Mouse (Mus musculus) brain, embryonic 14.5 days (tissue): ENCODE results near the gene Ephb1. TPM values are rescaled to one million over a fixed set of nuclear protein-coding genes. Genes with fewer than 3 reads are reported as not detected.

ENCODE experiments used
- DNase-seq: peaks from one replicate; pipeline ENCODE4 v3.0.0-alpha.2; 2011; ENCODE audit warnings: low read depth
- CTCF ChIP-seq: fragments of 200-500 bp; IDR thresholded peaks from 2 replicates; pipeline ENCODE4 v1.5.1; 2012; ENCODE audit warnings: inconsistent platforms, mild to moderate bottlenecking, moderate library complexity, borderline replicate concordance; ENCODE audit not compliant: insufficient read depth, insufficient read length; ENCODE audit errors: extremely low read depth
- POLR2A ChIP-seq: fragments of 200-500 bp; IDR thresholded peaks from 2 replicates; pipeline ENCODE4 v1.6.1; 2012; ENCODE audit warnings: mild to moderate bottlenecking, inconsistent platforms, borderline replicate concordance; ENCODE audit not compliant: poor library complexity, insufficient read depth, insufficient read length, severe bottlenecking; ENCODE audit errors: extremely low read depth
- polyA plus RNA-seq: library from polyadenylated mRNA; depleted of rRNA; stranded (reverse); fragments of >200 nt; gene quantifications from 2 replicates; pipeline ENCODE4 v1.2.3, GENCODE M21; 2012

Ephb1 gene
- polyA plus RNA-seq, 1 experiment: 85.2 TPM

DNA sequence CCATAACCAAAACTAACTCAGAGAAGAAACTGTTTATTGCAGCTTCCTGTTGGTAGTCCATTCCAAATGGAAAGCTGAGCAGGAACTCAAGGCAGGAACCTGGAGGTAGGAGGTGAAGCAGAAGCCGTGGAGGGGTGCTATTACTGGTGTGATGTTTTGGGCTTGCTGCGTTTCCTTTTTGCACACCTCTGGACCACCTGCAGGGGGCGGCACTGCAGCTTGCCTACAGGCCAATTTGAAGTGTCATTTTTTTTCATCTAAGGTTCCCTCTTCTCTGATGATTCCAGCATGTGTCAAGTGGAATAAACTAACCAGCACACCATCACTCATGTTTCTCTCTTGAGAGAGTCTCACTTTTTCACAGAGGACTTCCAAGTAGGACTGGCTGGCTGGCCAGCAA lies 235.1 kb downstream of the Ephb1 start:
- TF ChIP-seq CTCF (no peak), POLR2A (no peak)
- no peak for DNase-seq

DNA sequence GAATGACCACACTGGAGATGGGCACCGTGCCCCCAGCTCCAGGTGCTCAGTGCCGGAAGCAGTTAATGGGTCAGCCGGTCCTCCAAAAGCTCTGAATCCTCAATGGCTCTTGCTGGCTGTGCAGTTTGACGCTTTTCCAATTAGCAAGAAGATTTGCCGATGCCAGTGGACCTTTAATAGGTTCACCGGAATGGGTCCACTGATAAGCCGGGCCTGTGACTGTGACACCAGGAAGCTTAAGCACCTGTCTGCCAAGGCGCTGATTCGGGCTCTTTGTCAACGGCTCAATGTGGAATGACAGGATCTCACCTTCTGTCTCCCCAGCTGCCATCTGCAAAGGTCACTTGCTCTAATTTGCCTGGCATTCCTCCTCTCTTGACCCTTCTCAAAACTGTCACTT lies 239.2 kb downstream of the Ephb1 start:
- no peak for DNase-seq
- no peak for TF ChIP-seq CTCF
- TF ChIP-seq POLR2A: no peak

GRCm38 (mm10) chr9:102111471-102111870 lies 243.0 kb downstream of the Ephb1 start:
- no peak for DNase-seq
- no peak for TF ChIP-seq CTCF
- no peak for TF ChIP-seq POLR2A

DNA sequence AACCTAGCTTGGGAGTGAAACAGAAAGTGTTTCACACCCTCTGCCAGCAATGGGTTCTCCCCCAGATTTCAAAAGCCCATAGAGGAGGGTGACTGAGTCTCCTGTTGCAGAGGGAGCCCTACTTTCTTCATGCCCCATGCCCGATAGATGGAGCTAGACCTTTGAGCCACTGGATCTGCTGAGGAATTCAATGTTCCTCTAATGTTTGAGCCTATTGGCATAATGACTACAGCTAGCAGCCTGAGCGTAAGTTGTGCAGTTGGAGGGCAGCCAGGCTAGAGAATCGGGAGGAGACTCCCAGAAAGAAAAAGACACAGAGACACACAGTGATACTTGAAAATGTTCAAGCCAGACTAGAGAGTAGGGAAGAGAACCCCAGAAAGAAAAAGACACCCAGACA lies 246.5 kb downstream of the Ephb1 start:
- no peak for TF ChIP-seq POLR2A
- no peak for TF ChIP-seq CTCF
- peak; percentile 71 for DNase-seq

GRCm38 (mm10) chr9:102107213-102107612 lies 247.3 kb downstream of the Ephb1 start:
- no peak for DNase-seq
- TF ChIP-seq CTCF: no peak
- TF ChIP-seq POLR2A: no peak

- DNase-seq: no peak
- TF ChIP-seq CTCF (no peak), POLR2A (no peak)
Observed at GRCm38 (mm10) chr9:102096825-102097224, 257.7 kb downstream of the Ephb1 start.

DNA sequence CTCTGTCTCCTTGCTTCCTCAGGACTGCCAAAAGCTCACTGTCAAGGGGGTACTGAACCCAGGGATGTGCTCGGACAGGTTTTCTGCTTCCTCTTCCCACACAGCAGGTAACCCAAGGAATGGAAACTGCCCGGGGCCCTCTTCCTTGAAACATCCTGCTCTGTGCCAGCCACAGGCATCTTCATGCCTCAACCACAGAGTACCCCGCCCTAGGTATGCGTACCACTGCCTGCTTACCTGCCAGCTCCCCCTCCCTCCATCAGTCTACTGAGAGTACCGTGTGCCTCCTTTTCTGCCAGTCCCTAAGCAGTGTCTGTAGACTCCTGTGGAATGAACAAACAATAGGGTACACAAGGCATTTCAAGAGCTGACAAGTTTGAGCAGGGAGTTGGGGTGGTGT lies 265.9 kb downstream of the Ephb1 start:
- DNase-seq: no peak
- no peak for TF ChIP-seq POLR2A
- no peak for TF ChIP-seq CTCF

DNA sequence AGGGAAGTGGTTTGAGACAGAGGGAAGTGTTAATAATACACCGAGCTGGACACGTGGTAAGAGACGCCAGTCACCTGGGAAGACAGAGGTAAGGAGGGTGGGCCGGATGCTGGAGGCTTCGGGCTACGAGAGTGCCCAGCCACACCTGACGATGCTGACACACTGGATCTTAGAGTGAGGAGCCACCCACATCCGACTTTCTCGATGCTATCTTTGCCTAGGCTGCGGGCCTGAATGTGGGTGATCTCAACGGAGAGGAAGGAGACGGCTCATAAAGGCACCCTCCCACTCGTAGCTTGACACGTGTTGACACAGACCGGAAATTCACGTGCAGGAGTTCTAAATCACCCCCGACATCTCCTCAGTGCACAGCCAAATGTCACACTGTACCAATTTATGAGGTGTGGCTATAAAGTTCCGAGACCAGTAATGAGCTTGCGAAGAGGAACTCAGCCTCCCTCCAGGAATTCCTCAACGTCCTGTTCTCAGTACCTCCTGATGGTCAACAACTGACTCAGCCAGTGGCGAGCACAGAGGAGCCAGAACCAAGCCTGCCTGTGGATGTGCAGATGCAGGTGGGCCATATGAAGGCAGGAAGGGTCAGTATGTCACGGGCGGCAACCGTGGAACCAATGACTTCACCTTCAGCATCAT lies 268.3 kb downstream of the Ephb1 start:
- no peak for DNase-seq
- TF ChIP-seq POLR2A (no peak), CTCF (no peak)

DNA sequence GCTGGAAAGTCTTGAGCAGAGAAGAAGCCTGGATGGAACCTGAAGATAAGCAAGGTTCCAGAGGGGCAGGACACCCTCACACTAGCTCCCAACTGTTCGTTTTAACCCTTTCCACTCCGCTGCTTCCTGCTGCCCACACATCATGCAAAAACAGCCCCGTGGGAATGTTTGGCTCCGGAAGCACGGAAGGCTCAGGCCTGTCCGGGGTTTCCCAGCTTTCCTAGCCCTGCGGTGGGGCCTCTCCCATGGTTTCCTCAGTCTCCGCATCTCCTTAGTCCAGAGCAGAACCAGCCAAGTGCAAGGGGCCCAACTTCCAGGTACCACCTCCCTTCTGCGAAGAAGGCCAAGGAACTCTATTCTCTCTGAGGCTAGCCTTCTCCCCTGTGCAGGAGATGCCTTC lies 269.0 kb downstream of the Ephb1 start:
- TF ChIP-seq POLR2A (no peak), CTCF (no peak)

DNA sequence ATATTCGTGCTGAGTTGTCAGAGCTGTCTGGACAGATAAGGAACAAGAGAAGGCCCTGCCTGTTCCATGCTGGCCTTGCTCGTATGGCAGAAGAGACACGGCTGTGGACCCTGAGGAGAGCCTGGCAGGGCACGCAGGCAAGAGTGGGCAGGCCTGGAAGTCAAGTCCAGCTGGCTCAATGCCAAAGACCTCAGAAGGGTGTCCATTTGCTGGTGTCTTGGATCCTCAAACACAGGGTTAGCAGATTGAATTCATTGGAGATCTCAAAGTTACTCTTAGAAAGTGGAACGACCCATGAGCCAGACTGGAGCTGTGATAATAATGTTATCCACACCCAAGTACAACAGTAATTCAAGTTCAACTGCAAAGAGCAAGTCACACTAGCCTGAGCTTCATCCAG lies 273.6 kb downstream of the Ephb1 start:
- TF ChIP-seq CTCF: no peak
- no peak for TF ChIP-seq POLR2A
- DNase-seq: no peak

More for the DNA sequence above, 269.0 kb downstream of the Ephb1 start:
- DNase-seq: no peak

GRCm38 (mm10) chr9:102079151-102079550 lies 275.3 kb downstream of the Ephb1 start:
- TF ChIP-seq CTCF: no peak
- TF ChIP-seq POLR2A: no peak
- DNase-seq: no peak

GRCm38 (mm10) chr9:102078238-102078637 lies 276.3 kb downstream of the Ephb1 start:
- DNase-seq: no peak
- no peak; the same call in 1 of the 2 replicates for TF ChIP-seq CTCF
- TF ChIP-seq POLR2A: no peak

DNA sequence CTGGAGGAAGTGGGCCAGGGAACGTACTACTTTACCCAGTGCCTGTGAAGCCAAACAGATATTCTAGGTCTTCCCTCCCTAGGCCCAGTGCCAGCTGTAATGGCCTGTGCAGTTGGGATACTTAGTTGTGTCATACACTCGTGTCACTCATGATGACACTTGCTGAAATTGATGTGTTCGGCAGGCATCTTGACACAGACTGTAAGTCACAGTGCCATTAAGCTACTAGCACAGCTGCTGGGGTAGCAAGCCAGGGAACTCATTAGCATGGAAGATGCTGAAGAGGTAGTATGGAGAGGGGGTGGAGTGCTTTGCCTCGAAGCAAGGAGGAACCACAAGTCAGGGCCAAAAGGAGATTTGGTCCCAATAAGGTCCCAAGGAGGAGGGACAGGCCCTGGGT lies 279.0 kb downstream of the Ephb1 start:
- DNase-seq: peak; percentile 72
- TF ChIP-seq POLR2A: no peak
- no peak for TF ChIP-seq CTCF

- TF ChIP-seq CTCF: no peak
- no peak for TF ChIP-seq POLR2A
- DNase-seq: no peak
Observed at GRCm38 (mm10) chr9:102073404-102073803, 281.1 kb downstream of the Ephb1 start.
